Mouse (Mus musculus) cerebral cortex, adult 2 months (tissue): ENCODE results near the gene Unk.

Experiments used
- WGBS: fragments of 180-500 bp; shearing (Covaris S2); methylation state at CpG from one replicate; pipeline ENCODE4 v1.1.7; 2018; 5-methylcytosine and 5-hydroxymethylcytosine counted together

Gene Unk

DNA sequence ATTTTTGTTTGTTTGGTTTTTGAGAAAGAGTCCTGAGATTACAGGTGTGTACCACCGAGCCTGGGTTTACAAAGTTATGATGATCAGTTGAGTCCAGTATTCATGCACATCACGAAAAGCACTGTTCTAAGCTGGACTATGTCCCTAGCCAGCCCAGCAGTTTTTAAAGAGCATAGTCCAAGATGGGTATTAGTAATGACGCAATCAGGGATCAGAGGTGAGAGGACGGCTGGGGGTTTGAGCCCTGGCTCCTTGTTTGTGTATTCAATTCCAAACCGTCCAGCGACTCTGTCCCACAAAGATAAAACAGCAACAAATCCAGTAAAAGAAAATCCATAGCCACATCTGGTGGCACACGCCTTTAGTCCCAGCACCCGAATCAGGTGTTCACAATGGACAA is 58.1 kb downstream of the Unk start:
- WGBS: 77% methylated on average over 8 of the region's 8 CpGs

GRCm38 (mm10) chr11:116088741-116089394 is 58.7 kb downstream of the Unk start:
- WGBS: 80% methylated on average over 11 of the region's 11 CpGs

DNA sequence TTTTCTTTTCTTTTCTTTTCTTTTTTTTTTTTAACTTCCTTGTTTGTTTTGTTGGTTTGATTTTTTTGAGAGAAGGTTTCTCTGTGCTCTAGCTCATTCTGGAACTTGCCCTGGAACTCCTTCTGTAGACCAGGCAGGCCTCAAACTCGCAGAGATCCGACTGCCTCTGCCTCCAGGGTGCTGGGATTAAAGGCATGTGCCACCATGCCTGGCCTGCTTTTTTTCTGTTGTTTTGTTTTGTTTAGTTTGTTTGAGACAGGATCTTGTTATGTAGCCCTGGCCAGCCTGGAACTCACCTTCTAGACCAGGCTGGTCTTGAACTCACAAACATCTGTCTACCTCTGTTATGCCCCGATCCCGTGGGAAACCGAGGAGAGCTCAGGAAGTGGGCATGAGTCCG is 59.4 kb downstream of the Unk start:
- WGBS: 92% methylated on average over 6 of the region's 6 CpGs

DNA sequence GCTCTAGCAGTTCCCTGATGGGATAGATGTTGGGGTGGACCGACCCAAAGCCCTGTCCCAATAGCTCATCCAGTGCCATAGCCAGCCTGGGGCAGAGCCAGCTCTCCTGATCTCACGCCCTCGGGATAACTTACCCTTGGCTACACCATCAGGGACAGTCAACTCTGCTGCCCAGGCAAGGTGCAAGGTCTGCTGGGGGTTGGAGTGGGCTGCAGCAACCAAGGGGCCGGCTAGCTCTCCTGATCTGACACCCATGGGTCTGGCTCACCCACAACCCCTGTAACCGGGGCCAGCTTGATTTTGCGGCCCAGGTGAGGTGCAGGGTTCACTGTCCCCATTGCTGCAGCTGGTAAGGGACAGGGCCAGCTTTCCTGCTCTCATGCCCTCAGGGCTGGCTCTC is 61.5 kb downstream of the Unk start:
- 84% methylated on average over 6 of the region's 6 CpGs for WGBS

- WGBS: 95% methylated on average over 6 of the region's 6 CpGs
Observed at GRCm38 (mm10) chr11:116092959-116093358, 62.8 kb downstream of the Unk start.

- WGBS: 68% methylated on average over 16 of the region's 16 CpGs
Observed at GRCm38 (mm10) chr11:116093771-116094565, 63.8 kb downstream of the Unk start.

- 56% methylated on average over 3 of the region's 3 CpGs for WGBS
Observed at GRCm38 (mm10) chr11:116095573-116095972, 65.5 kb downstream of the Unk start.

GRCm38 (mm10) chr11:116096213-116097108 is 66.3 kb downstream of the Unk start:
- 80% methylated on average over 5 of the region's 5 CpGs for WGBS

DNA sequence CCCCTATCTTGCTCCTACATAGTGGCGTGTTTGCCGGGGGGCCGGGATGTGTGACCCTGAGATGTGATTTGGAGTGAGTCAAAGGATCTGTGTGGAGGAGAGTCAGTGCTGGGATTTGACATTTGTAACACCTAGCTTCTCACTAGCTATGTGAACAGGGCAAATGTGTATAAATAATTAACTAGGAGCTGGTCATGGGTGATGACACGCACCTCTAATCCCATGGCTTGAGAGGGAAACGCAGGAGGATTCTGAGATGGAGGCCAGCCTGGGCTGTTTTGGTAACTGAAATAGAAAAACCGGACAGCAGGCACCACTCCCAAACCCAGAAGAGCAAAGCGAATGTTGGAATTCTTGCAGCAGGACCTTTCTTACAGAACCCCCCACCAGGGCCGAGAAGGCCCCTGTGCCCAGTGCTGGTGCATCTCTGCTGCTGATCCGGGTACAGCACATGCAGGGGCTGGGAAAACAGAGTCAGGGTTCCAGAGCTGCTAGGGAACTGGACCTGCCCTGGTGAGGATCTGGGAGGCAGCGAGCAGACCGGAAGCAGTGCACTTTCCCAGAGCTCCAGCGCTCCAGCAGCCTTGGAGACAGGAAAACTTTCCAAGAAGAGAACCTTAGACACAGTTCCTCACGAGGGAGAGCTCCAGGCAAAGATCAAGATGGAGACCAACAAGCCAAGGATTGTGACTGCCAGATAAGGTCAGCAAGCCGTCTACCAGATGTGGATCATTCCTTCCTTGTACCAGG is 68.8 kb downstream of the Unk start:
- WGBS: 76% methylated on average over 14 of the region's 14 CpGs

GRCm38 (mm10) chr11:116099462-116099861 is 69.3 kb downstream of the Unk start:
- 86% methylated on average over 6 of the region's 6 CpGs for WGBS

DNA sequence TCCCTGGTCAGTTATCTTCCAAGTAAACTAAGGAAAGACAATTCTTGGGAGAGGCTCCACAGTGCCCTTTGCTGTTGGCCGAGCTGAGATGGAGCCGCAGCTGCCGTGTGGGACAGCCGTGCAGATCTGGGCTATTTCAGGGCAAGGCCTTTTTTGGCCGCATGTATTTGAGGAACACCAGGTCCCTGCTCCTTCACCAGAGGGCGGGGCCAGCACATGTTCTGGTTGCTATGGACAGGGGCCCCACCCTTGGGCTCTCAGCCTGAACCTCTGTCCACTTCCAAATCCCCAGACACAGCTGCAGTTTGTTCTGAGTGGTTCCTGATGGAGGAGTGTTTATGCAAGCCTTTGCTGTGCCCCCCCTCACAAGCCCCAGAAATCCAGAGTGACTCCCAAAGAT is 70.3 kb downstream of the Unk start:
- 64% methylated on average over 6 of the region's 6 CpGs for WGBS

DNA sequence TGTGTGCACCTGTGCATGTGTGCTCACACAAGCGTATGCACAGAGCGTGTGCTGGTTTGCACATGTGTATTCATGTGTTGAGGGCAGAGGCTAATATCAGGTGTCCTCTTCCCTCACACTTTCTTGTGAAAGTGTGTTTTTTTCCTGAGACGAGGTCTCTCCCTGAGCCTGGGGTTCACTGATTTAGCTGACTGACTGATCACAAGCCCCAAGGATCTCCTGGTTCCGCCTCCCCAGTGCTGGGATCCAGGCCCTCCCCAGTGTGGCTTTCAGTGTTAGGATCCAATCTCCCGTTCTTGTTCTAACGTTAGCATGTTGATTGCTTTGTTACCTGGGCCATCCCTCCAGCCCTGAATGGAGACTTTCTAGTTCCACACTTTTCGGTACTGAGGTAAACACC is 70.7 kb downstream of the Unk start:
- WGBS: 87% methylated on average over 7 of the region's 7 CpGs

DNA sequence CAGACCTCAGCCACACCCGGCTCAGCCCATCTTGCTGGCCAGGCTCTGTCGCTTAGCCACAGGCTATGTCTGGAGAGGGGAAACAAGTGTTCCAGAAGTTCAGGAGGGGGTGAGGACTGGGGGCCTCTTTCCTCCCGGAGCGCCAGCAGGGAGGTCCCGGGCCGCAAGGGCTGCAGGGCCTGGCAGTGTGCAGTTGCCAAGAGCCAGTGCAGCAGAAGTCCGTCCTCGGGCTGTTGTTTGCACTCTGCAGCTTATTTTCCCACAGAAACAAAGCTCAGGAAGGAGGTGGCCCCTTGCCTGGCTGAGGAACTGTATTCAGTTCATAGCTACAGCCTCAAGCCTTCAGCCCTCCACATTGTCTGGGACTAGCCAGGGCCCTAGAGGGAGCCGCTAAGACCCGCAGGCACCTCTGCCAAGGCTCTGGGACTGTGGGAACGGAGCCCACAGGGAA is 71.8 kb downstream of the Unk start:
- WGBS: 53% methylated on average over 11 of the region's 11 CpGs

DNA sequence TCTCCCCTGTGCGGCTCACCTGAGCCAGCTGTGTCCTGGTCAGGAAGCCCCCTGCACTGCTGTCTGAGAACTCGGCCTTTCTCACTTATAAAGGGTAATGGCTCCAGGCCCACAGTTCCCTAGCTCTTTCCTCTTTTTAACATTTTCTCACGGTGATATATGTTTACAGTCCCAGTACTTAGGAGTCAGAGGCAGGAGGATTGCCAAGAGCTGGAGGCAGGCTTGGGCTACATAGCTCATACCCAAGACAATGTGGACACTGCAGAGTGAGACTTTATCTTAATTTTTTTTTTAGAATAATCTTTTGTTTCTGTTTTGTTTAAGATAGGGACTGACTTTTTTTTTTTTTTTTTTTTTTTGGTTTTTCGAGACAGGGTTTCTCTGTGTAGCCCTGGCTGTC is 72.3 kb downstream of the Unk start:
- 60% methylated on average over 3 of the region's 4 CpGs for WGBS

DNA sequence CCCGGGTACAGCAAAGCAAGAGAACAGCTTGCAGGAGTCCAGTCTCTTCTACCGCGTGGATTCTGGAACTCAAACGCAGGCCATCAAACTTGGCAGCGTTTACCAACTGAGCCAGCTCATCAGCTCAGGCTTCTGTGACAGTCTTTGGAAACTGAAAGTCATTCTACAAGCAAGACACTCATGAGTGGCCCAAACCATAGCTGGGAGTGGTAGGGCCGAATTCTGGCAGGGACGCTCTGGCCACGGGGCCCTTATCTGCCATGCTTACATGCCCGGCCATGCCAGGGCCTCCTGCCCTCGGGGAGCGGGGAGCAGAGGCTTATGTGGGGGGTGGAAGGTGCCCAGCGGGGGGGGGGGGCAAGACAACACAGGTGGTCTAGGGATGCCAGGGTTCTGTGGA is 73.5 kb downstream of the Unk start:
- WGBS: 44% methylated on average over 12 of the region's 12 CpGs

- 27% methylated on average over 14 of the region's 14 CpGs for WGBS
Observed at GRCm38 (mm10) chr11:116104006-116104646, 74.0 kb downstream of the Unk start.

DNA sequence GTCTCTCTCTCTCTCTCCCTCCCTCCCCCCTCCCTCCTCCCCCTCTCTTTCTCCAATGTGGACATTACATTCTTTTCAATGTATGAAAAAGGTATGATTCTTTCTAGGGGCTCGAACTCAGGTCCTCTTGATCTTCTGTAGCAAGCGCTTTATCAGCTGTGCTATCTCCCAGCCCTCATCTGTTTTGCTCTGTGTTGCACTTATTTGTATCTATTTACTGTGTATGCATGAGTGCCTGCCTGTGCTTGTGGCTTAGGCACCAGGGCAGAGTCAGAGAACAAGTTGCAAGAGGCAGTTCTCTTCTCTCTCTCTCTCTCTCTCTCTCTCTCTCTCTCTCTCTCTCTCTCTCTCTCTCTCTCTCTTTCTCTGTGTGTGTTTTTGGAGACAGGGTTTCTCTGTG is 74.9 kb downstream of the Unk start:
- 97% methylated on average over 2 of the region's 2 CpGs for WGBS

DNA sequence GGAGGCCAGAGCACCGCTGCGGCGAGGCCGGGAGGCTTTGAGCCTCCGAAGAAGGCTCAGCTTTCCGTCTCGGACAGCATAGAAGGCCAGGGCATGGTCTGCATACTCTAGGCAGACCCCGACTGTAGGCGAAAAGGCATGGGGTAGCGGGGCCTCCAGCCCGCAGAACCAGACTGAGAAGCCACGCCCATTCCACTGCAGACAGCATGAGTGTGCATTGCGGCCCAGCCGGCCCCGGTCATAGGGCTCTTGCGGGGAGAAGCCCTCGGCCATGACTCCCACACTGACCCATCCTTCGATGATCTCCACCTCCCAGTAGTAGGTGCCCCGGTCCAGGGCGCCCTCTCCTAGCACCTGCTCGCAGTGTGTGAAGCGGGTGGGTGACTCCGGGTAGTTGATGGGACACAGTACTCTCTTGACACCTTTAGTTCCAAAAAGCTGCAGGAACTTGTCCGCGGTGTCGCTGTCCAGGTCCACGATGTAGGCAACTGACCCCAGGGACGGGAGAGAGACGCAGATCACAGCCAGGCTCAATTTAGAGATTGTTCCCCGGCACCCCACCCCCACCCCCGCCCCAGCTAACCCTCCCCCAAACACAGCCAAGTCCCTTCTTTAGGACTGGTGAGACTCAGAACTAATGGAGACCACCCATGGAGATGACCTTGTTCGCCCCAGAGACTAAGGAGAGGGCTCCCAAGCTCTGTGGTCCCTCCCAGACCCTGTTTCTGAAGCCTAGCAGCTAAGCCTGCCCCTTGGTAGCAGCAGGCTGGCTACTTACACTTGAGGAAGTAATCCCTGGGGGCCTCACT is 76.2 kb downstream of the Unk start:
- WGBS: 57% methylated on average over 32 of the region's 32 CpGs

GRCm38 (mm10) chr11:116106963-116107776 is 77.0 kb downstream of the Unk start:
- 33% methylated on average over 14 of the region's 14 CpGs for WGBS
